Mouse (Mus musculus) lung, adult 2 months (tissue): Measurements from ENCODE around the gene Lrrc1.

Experiments used
- CTCF ChIP-seq: fragments of 200-500 bp; IDR thresholded peaks from 2 replicates; pipeline ENCODE4 v1.5.1; 2011; ENCODE audit warnings: mild to moderate bottlenecking, low read length, control low read depth; ENCODE audit not compliant: insufficient read depth
- POLR2A ChIP-seq: fragments of 200-500 bp; IDR thresholded peaks from 2 replicates; pipeline ENCODE4 v1.6.1; 2011; ENCODE audit warnings: low read depth, mild to moderate bottlenecking, control low read depth, low read length, borderline replicate concordance; ENCODE audit errors: extremely low read depth

GRCm38 (mm10) chr9:77411830-77412425 is 132.7 kb downstream of the Lrrc1 start:
- TF ChIP-seq CTCF: no peak
- no peak for TF ChIP-seq POLR2A
